In the genomic region with DNA sequence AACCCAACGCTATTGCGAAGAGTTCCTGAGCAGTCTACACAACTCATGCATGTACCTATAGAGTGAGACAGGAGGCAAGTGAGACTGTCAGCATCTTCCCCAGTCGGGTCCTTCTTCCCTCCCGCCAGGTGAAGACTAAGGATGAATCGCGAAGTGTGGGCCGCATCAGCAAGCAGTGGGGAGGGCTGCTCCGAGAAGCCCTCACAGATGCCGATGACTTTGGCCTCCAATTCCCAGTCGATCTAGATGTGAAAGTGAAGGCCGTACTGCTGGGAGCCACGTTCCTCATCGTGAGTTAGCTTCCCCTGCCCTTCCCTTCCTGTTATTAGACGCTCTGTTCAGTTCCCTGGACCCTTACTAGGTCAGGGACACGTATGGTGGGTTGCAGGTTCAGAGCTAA, we compare ENCODE assay signal across 25 mouse cellular contexts. TPM values are rescaled to one million over a fixed set of nuclear protein-coding genes. Genes with fewer than 3 reads are reported as not detected.
DNase-seq lines count a peak whose midpoint lies in the region; ATAC-seq lines count a peak whose summit lies in the region.
"Had no signal": no experiment of that assay in that cellular context is flagged by ENCODE, and none has a peak within 500 bp of the region (broad histone marks: within the 10 kb centered on the region; RNA-seq: fewer than 3 reads in every experiment).

No protein-coding gene starts in this region.

- no peak for ATAC-seq in heart, embryonic 13.5 days (ENCODE audit: extremely low read depth, insufficient number of reproducible peaks, low FRiP score, low TSS enrichment)
- ATAC-seq: forebrain, postnatal 0 days; hindbrain, embryonic 16.5 days; intestine, embryonic 15.5 days had no signal

- H3K36me3 ChIP-seq in heart, embryonic 13.5 days, result peaks cover 51% of the 10 kb centered on the region
- H3K36me3 ChIP-seq in limb, embryonic 10.5 days, result peaks cover 57% of the 10 kb centered on the region
- H3K36me3 ChIP-seq in macrophage (ENCODE audit: inconsistent target), result peaks cover 15% of the 10 kb centered on the region; the same call in 1 of the 2 replicates

- no peak overlapping the region for H3K9ac ChIP-seq in heart, embryonic 13.5 days
- H3K9ac ChIP-seq: forebrain, postnatal 0 days; intestine, embryonic 15.5 days; limb, embryonic 12.5 days had no signal

- DNase-seq in cerebellum, adult 11-12 months, result peak; percentile 25
- no peak for DNase-seq in cerebellum, postnatal 14 days
- no peak for DNase-seq in heart, adult 9 months (ENCODE audit: low spot score in 2 of 2)
- no peak for DNase-seq in limb, embryonic 10.5 days (ENCODE audit: low spot score)
- no peak for DNase-seq in frontal cortex, postnatal 25 days (ENCODE audit: low spot score in 2 of 2)
- DNase-seq: adrenal gland, postnatal 14 days; cerebellum, adult 2 months; forebrain, postnatal 0 days; heart, postnatal 10 days; kidney, adult 8-10 months; kidney, postnatal 10 days; lung, adult 18-20 months; midbrain, embryonic 14.5 days had no signal

- no peaks in the 10 kb centered on the region; the same call in 1 of the 2 replicates for H3K79me2 ChIP-seq in macrophage (ENCODE audit: inconsistent target)

- WGBS in heart, embryonic 13.5 days, result 90% methylated on average over 15 of the region's 15 CpGs
- 93% methylated on average over 15 of the region's 15 CpGs for WGBS in limb, embryonic 10.5 days
- 75% methylated on average over 15 of the region's 15 CpGs for WGBS in macrophage (ENCODE audit: missing documents)

- no peak overlapping the region for H3K4me3 ChIP-seq in heart, embryonic 13.5 days
- H3K4me3 ChIP-seq in limb, embryonic 10.5 days, result 0 out of 2 replicates have a peak overlapping the region, but pooled peaks have one; percentile 10
- no peak overlapping the region for H3K4me3 ChIP-seq in macrophage (ENCODE audit: inconsistent target)
- H3K4me3 ChIP-seq: heart, embryonic 10.5 days; hindbrain, embryonic 10.5 days; intestine, embryonic 15.5 days had no signal

- no peak overlapping the region for H3K4me2 ChIP-seq in heart, embryonic 13.5 days
- H3K4me2 ChIP-seq: intestine, embryonic 15.5 days; limb, embryonic 12.5 days had no signal

- no peaks in the 10 kb centered on the region for H3K9me3 ChIP-seq in heart, embryonic 13.5 days
- no peaks in the 10 kb centered on the region for H3K9me3 ChIP-seq in limb, embryonic 10.5 days (replicated peaks)
- H3K9me3 ChIP-seq: embryonic facial prominence, embryonic 10.5 days; heart, embryonic 10.5 days; hindbrain, embryonic 10.5 days; intestine, embryonic 15.5 days; limb, embryonic 12.5 days had no signal

- H3K4me1 ChIP-seq in heart, embryonic 13.5 days, result peaks cover 56% of the 10 kb centered on the region
- H3K4me1 ChIP-seq in limb, embryonic 10.5 days, result peaks cover 58% of the 10 kb centered on the region

- no peaks in the 10 kb centered on the region for H3K27me3 ChIP-seq in heart, embryonic 13.5 days (replicated peaks)
- no peaks in the 10 kb centered on the region for H3K27me3 ChIP-seq in limb, embryonic 10.5 days (ENCODE audit: low read depth, poor library complexity, severe bottlenecking)
- H3K27me3 ChIP-seq: intestine, embryonic 15.5 days; limb, embryonic 12.5 days had no signal

- H3K27ac ChIP-seq in heart, embryonic 13.5 days (replicated peaks), result 0 out of 2 replicates have a peak overlapping the region, but pooled peaks have one; percentile 31
- no peak overlapping the region for H3K27ac ChIP-seq in limb, embryonic 10.5 days
- H3K27ac ChIP-seq in macrophage, result peak overlapping the region; percentile 55
- H3K27ac ChIP-seq: embryonic facial prominence, embryonic 10.5 days; heart, embryonic 10.5 days; hindbrain, embryonic 10.5 days; intestine, embryonic 15.5 days; limb, embryonic 12.5 days had no signal

RNA-seq across cellular contexts. Expression of a gene that starts 3.7 kb away (rescaled TPM):
- 75.4 and 76.2 TPM in 2 replicates for polyA plus RNA-seq in heart, embryonic 13.5 days (2015; fragmentation: Nextera tagmentation; extraction: Ambion mirVana)
- polyA plus RNA-seq in limb, embryonic 10.5 days (2016; fragmentation: Nextera tagmentation; extraction: Ambion mirVana), result 96.7 and 117 TPM in 2 replicates
- total RNA-seq in macrophage (2018; cell fraction: chromatin; rRNA removed), result 10 to 100 TPM in 19 of 26 experiments, 1 to 10 TPM in 7; 7.2 to 31.0 (median 17.1) TPM
- 10 to 100 TPM; 20.0 to 38.9 (median 29.8) TPM for total RNA-seq in macrophage (2018; cell fraction: cytosol; rRNA removed)
- 10 to 100 TPM; 13.3 to 60.6 (median 23.1) TPM for total RNA-seq in macrophage (2018; cell fraction: nucleus; rRNA removed)
- polyA plus RNA-seq in macrophage (2018), result 23.8 to 38.1 TPM (median 36.6 TPM) in 3 replicates

RNA-seq across cellular contexts. Expression of a gene that starts 8.6 kb away (rescaled TPM):
- polyA plus RNA-seq in heart, embryonic 13.5 days (2015; fragmentation: Nextera tagmentation; extraction: Ambion mirVana), result 0.38 and 0.56 TPM in 2 replicates
- polyA plus RNA-seq in limb, embryonic 10.5 days (2016; fragmentation: Nextera tagmentation; extraction: Ambion mirVana), result 1.1 TPM in 2 replicates
- total RNA-seq in macrophage (2018; cell fraction: chromatin; rRNA removed), result not detected
- total RNA-seq in macrophage (2018; cell fraction: cytosol; rRNA removed), result not detected
- total RNA-seq in macrophage (2018; cell fraction: nucleus; rRNA removed), result not detected
- polyA plus RNA-seq in macrophage (2018), result not detected in 3 replicates
- total RNA-seq: forebrain, postnatal 0 days; heart, postnatal 10 days; layer of hippocampus, adult 18-20 months; layer of hippocampus, postnatal 25 days had no signal
- polyA plus RNA-seq: midbrain, embryonic 14.5 days had no signal

RNA-seq across cellular contexts. Expression of a gene that starts 11.6 kb away (rescaled TPM):
- polyA plus RNA-seq in heart, embryonic 13.5 days (2015; fragmentation: Nextera tagmentation; extraction: Ambion mirVana), result 330 and 361 TPM in 2 replicates
- polyA plus RNA-seq in limb, embryonic 10.5 days (2016; fragmentation: Nextera tagmentation; extraction: Ambion mirVana), result 269 and 280 TPM in 2 replicates
- 100 to 1,000 TPM in 11 of 26 experiments, 10 to 100 TPM in 15; 25.0 to 220 (median 82.7) TPM for total RNA-seq in macrophage (2018; cell fraction: chromatin; rRNA removed)
- total RNA-seq in macrophage (2018; cell fraction: cytosol; rRNA removed), result 100 to 1,000 TPM; 247 to 418 (median 311) TPM
- 100 to 1,000 TPM in 22 of 26 experiments, 10 to 100 TPM in 4; 66.1 to 274 (median 151) TPM for total RNA-seq in macrophage (2018; cell fraction: nucleus; rRNA removed)
- polyA plus RNA-seq in macrophage (2018), result 71.2 to 302 TPM (median 269 TPM) in 3 replicates

RNA-seq across cellular contexts. Expression of a gene that starts 12.3 kb away (rescaled TPM):
- polyA plus RNA-seq in heart, embryonic 13.5 days (2015; fragmentation: Nextera tagmentation; extraction: Ambion mirVana), result 2.0 and 2.4 TPM in 2 replicates
- 2.2 and 3.5 TPM in 2 replicates for polyA plus RNA-seq in limb, embryonic 10.5 days (2016; fragmentation: Nextera tagmentation; extraction: Ambion mirVana)
- 10 to 100 TPM in 11 of 26 experiments, 1 to 10 TPM in 15; 3.9 to 23.6 (median 8.2) TPM for total RNA-seq in macrophage (2018; cell fraction: chromatin; rRNA removed)
- total RNA-seq in macrophage (2018; cell fraction: cytosol; rRNA removed), result 1 to 10 TPM in 16 of 26 experiments, under 1 TPM in 10; 0.59 to 2.6 (median 1.3) TPM
- total RNA-seq in macrophage (2018; cell fraction: nucleus; rRNA removed), result 10 to 100 TPM in 5 of 26 experiments, 1 to 10 TPM in 21; 2.6 to 17.1 (median 6.2) TPM
- polyA plus RNA-seq in macrophage (2018), result 0.80 to 2.1 TPM (median 1.0 TPM) in 3 replicates

RNA-seq across cellular contexts. Expression of a gene that starts 27.9 kb away (rescaled TPM):
- not detected in 2 replicates for polyA plus RNA-seq in heart, embryonic 13.5 days (2015; fragmentation: Nextera tagmentation; extraction: Ambion mirVana)
- not detected in 2 replicates for polyA plus RNA-seq in limb, embryonic 10.5 days (2016; fragmentation: Nextera tagmentation; extraction: Ambion mirVana)
- not detected for total RNA-seq in macrophage (2018; cell fraction: chromatin; rRNA removed)
- total RNA-seq in macrophage (2018; cell fraction: cytosol; rRNA removed), result not detected
- not detected for total RNA-seq in macrophage (2018; cell fraction: nucleus; rRNA removed)
- not detected in 3 replicates for polyA plus RNA-seq in macrophage (2018)
- total RNA-seq: adrenal gland, postnatal 14 days; heart, postnatal 10 days had no signal
- polyA plus RNA-seq: heart, embryonic 10.5 days; intestine, embryonic 15.5 days; neural tube, embryonic 11.5 days; spleen, adult 2 months had no signal
